Mouse (Mus musculus) forebrain, embryonic 13.5 days (tissue): ENCODE data around the gene Slc17a4. TPM values are rescaled to one million over a fixed set of nuclear protein-coding genes. Genes with fewer than 3 reads are reported as not detected.

Source experiments
- ATAC-seq: fragments of 200-750 bp; cut with Nextera tagmentation; 2 replicates; pipeline ENCODE4 v1.8.0; 2017
- H3K27ac ChIP-seq: fragments of 300-500 bp; sonication (generic); 2 replicates; pipeline ENCODE4 v1.5.1; 2015; ENCODE audit warnings: inconsistent platforms, mild to moderate bottlenecking, moderate library complexity
- H3K27me3 ChIP-seq: fragments of 300-500 bp; sonication (generic); 2 replicates; pipeline ENCODE4 v1.6.1; 2015; ENCODE audit warnings: mild to moderate bottlenecking, inconsistent platforms
- H3K36me3 ChIP-seq: fragments of 300-500 bp; sonication (generic); 2 replicates; pipeline ENCODE4 v1.6.1; 2015; ENCODE audit warnings: mild to moderate bottlenecking, inconsistent platforms; ENCODE audit not compliant: poor library complexity, severe bottlenecking
- H3K4me1 ChIP-seq: fragments of 300-500 bp; sonication (generic); 2 replicates; pipeline ENCODE4 v1.6.1; 2015; ENCODE audit warnings: inconsistent platforms
- H3K4me2 ChIP-seq: fragments of 300-500 bp; sonication (generic); 2 replicates; pipeline ENCODE4 v1.6.1; 2015; ENCODE audit warnings: inconsistent platforms, mild to moderate bottlenecking, moderate library complexity
- H3K4me3 ChIP-seq: fragments of 300-500 bp; sonication (generic); 2 replicates; pipeline ENCODE4 v1.5.1; 2015; ENCODE audit warnings: mild to moderate bottlenecking, inconsistent platforms
- H3K9ac ChIP-seq: fragments of 300-500 bp; sonication (generic); 2 replicates; pipeline ENCODE4 v1.6.1; 2015; ENCODE audit warnings: mild to moderate bottlenecking, inconsistent platforms
- H3K9me3 ChIP-seq: fragments of 300-500 bp; sonication (generic); replicated peaks from 2 replicates; pipeline ENCODE4 v1.6.1; 2016; ENCODE audit warnings: inconsistent platforms
- WGBS: fragments of 180-500 bp; shearing (Covaris S2); methylation state at CpG from one replicate; pipeline ENCODE4 v1.1.7; 2015; 5-methylcytosine and 5-hydroxymethylcytosine counted together
- polyA plus RNA-seq: library from polyadenylated mRNA; unstranded; fragments of >200 nt; fragmentation: Nextera tagmentation; extraction: Ambion mirVana; gene quantifications from 2 replicates; pipeline ENCODE4 v1.2.1, GENCODE M21; 2015

Gene Slc17a4
- polyA plus RNA-seq, 1 experiment from 2014 or later: not detected

DNA sequence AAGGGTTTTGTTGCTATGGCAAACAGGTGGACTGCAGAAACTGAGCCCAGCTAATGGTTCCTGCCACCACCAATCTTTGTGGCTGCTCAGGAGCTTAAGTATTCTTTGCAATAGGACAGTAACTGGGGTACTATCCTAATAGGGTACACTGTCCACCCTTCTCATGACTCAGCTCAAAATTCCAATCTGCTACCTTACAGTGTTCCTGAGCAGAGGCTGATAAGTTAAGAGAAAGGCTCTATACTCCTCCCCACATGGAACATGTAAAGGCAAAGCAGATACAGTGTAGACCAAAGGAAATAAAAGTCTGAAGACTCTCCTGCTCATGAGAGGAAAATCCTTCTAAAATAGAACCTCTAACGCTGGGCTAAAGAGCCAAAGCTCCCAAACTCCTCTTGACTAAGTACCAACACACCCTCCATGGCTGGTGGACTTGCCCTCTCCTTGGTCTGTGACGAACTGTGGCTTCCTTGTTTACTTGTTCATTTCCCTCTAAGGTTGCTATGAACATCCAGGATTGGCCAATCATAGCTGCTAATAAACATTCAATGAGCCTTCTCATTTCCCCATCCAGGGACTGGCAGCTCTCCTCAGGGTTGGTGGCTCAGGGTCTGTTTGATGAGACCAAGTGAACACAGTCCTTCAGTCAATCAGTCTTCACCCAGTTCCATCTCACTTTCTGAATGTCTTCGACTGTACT, 27.6 kb downstream of the Slc17a4 start:
- 83% methylated on average over 3 of the region's 3 CpGs for WGBS

DNA sequence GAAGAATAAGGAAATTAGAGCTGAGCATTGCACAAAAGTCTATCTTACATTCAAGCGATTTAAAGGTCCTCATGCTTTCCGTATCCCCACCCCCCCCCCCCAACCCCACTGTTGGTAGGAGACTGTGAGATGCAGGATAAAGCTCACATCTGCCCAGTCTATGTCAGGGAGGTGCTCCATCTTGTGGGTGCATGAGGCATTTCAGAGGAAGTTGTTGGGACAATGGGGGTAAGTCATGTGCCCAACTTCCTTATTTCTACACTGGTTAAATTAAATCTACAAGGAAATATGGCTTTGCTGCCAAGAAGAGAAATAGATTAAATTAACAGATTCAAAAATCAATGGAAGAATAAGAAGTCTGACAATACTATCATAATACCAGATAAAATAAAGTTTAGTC, 29.3 kb downstream of the Slc17a4 start:
- H3K4me3 ChIP-seq: no peak overlapping the region
- H3K4me1 ChIP-seq: no peaks in the 10 kb centered on the region
- no peaks in the 10 kb centered on the region for H3K27me3 ChIP-seq
- peak; percentile 67; the same call in 1 of the 2 replicates for ATAC-seq
- no peak overlapping the region for H3K9ac ChIP-seq
- no peaks in the 10 kb centered on the region for H3K9me3 ChIP-seq
- no peaks in the 10 kb centered on the region for H3K36me3 ChIP-seq
- H3K4me2 ChIP-seq: no peak overlapping the region
- 32% methylated on average over 2 of the region's 2 CpGs for whole genome bisulfite sequencing
- no peak overlapping the region for H3K27ac ChIP-seq

More for the DNA sequence above, 27.6 kb downstream of the Slc17a4 start:
- H3K4me2 ChIP-seq: no peak overlapping the region
- no peaks in the 10 kb centered on the region for H3K27me3 ChIP-seq
- no peaks in the 10 kb centered on the region for H3K4me1 ChIP-seq
- ATAC-seq: no peak
- no peaks in the 10 kb centered on the region for H3K36me3 ChIP-seq
- H3K4me3 ChIP-seq: no peak overlapping the region
- H3K9me3 ChIP-seq: no peaks in the 10 kb centered on the region
- H3K27ac ChIP-seq: no peak overlapping the region
- no peak overlapping the region for H3K9ac ChIP-seq

DNA sequence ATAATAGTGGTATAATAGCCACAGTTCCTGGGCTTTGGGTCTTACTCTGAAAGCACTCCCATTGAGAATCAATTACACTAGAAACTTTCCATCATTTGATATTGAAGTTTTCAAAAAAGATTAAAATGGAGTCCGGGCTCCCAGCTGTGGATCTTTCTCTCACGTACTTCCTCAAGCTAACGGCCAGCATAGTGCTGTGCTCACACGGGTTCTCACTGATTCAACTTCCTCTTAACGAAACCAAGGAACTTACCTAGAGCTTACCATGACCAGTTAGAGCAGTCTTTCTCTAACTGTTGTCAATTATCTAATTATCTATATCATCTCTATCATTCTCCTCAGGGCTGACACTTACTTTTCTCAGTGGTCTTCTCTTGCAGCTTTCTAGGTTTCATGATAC, 35.2 kb downstream of the Slc17a4 start:
- WGBS: 88% methylated on average over 5 of the region's 5 CpGs
- no peak for ATAC-seq
- Histone ChIP-seq H3K27ac (no peak overlapping the region), H3K9me3 (no peaks in the 10 kb centered on the region), H3K4me3 (no peak overlapping the region), H3K36me3 (no peaks in the 10 kb centered on the region), H3K4me2 (no peak overlapping the region), H3K4me1 (no peaks in the 10 kb centered on the region), H3K9ac (no peak overlapping the region), H3K27me3 (no peaks in the 10 kb centered on the region)

DNA sequence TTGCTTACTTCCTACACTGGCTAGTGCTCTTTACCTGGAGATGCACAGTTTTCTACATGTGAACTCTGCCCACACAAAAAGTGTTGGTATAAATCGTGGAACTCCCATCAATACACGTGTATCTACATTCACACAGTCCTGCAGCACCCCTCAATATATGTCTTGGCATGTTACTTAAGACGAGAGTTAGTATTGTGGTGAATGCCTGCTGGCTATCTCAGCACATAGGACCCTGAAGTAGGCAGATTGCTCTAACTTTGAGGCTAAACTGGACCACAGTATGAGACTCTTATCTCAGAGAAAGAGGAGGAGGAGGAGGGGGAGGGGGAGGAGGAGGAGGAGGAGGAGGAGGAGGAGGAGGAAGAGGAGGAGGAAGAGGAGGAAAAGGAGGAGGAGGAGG, 35.7 kb downstream of the Slc17a4 start:
- no peak overlapping the region for H3K27ac ChIP-seq
- no peaks in the 10 kb centered on the region for H3K36me3 ChIP-seq
- no peaks in the 10 kb centered on the region for H3K4me1 ChIP-seq
- no peak overlapping the region for H3K4me3 ChIP-seq
- H3K9ac ChIP-seq: no peak overlapping the region
- WGBS: 77% methylated on average over 3 of the region's 3 CpGs
- no peak for ATAC-seq
- H3K9me3 ChIP-seq: no peaks in the 10 kb centered on the region
- H3K4me2 ChIP-seq: no peak overlapping the region
- H3K27me3 ChIP-seq: no peaks in the 10 kb centered on the region

DNA sequence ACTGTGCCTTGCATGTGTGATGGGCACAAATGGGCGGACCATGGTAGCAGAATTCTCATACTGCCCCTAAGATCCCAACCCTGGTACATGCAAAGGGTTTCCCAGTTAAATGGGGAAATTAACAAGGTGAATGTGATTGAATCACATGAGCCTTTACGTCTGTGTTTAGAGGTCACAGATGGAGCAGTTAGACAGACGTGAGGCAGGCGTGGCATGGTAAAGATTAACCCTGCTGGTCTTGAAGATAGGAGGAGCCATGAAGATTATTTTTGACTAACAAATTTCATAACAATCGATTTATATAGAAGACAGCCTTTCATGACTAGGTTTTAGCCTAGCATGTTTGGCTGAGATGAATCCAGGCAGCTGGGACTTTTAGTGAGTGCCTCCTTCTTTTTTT, 41.7 kb downstream of the Slc17a4 start:
- Histone ChIP-seq H3K9me3 (no peaks in the 10 kb centered on the region), H3K4me3 (no peak overlapping the region), H3K27ac (no peak overlapping the region), H3K4me1 (no peaks in the 10 kb centered on the region), H3K4me2 (no peak overlapping the region), H3K9ac (no peak overlapping the region), H3K27me3 (no peaks in the 10 kb centered on the region), H3K36me3 (no peaks in the 10 kb centered on the region)
- no peak for ATAC-seq
- WGBS: 82% methylated on average over 5 of the region's 5 CpGs

DNA sequence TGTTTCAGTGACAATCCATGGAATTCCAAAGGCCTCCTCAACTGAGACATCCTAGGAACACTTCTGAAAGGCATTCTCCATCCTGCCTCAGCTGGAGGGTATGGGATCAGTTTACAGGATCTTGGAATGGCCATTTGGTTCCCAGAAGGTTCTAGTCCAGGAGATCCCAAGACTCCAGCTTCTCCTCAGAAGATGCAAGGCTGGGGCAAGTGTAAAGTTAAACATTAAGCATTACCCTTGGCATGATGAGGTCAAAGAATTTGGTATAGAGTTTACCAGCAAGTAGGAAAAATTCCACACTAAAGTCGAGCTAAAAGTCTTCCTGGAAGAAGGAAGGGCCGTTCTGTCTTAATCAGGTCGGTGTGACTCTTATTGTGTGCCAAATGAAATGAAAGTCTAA, 44.8 kb downstream of the Slc17a4 start:
- no peak overlapping the region for H3K27ac ChIP-seq
- H3K9ac ChIP-seq: no peak overlapping the region
- no peak overlapping the region for H3K4me2 ChIP-seq
- no peaks in the 10 kb centered on the region for H3K36me3 ChIP-seq
- H3K4me3 ChIP-seq: no peak overlapping the region
- 79% methylated on average over 3 of the region's 3 CpGs for WGBS
- no peaks in the 10 kb centered on the region for H3K27me3 ChIP-seq
- no peaks in the 10 kb centered on the region for H3K4me1 ChIP-seq
- H3K9me3 ChIP-seq: no peaks in the 10 kb centered on the region
- no peak for ATAC-seq

DNA sequence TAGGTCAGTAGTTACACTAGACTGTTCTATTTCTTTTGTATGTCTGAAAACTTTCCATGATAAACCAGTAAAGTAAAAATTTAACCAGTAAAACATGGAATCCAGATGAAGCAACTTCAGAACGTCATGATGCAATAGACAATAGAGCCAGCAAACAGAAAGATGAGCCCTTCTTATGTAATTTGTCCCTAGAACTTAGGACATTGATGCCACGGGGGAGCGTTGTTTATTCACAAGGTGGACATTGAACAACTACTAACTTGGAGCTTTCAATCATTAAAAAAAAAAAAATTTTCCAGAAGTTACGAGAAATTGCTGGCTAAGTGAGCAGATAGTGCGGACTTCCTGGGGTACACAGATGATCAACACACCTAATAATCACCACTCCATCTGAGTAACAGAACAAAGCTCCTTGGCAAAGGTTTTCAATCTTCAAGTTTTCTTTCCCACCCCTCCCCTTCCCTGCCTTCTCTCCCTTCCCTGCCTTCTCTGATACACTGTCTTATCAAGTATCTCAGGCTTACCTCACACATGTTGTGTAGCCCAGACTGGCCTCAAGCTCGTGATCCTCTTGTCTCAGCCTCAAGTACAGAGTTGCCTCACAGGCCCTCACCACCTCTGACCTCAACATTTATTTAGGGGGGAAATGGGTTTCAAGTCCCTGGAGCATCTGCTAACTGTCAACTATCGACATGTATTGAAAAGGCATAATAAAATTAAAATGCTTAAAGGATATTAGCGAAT, 45.8 kb downstream of the Slc17a4 start:
- Histone ChIP-seq H3K27me3 (no peaks in the 10 kb centered on the region), H3K27ac (no peak overlapping the region), H3K36me3 (no peaks in the 10 kb centered on the region), H3K4me3 (no peak overlapping the region), H3K4me2 (no peak overlapping the region), H3K4me1 (no peaks in the 10 kb centered on the region), H3K9ac (no peak overlapping the region), H3K9me3 (no peaks in the 10 kb centered on the region)
- 88% methylated on average over 8 of the region's 8 CpGs for WGBS
- ATAC-seq: no peak

DNA sequence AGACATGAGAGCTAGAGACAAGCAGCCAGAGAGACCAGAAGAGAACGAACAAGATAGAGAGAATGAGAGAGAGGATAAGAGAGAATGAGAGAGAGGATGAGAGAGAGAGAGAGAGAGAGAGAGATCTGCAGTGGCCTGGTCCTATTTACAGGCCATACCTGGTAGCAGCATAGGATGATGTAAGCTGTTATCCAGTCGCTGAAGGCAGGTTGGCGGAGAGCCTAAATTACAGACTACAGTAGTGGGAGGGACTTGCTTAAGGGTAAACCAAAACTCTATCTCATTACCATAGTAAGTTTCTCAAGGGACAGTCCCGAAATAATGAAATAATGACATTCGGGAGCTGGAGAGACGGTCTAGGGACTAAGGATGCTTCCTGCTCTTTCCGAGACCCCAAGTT, 47.4 kb downstream of the Slc17a4 start, which contains the start of gene Slc17a1:
Gene Slc17a1, plus strand, starts transcription at position 346 of the 400 bp plus-strand sequence.
- Histone ChIP-seq H3K4me2 (no peak within 1 kb of the TSS), H3K4me1 (no peaks in the 10 kb centered on the region), H3K36me3 (no peaks in the 10 kb centered on the region), H3K9me3 (no peaks in the 10 kb centered on the region), H3K27me3 (no peaks in the 10 kb centered on the region), H3K27ac (no peak within 1 kb of the TSS), H3K4me3 (no peak within 1 kb of the TSS), H3K9ac (no peak within 1 kb of the TSS)
- WGBS: 87% methylated on average over 7 of the region's 7 CpGs
- ATAC-seq: no peak

DNA sequence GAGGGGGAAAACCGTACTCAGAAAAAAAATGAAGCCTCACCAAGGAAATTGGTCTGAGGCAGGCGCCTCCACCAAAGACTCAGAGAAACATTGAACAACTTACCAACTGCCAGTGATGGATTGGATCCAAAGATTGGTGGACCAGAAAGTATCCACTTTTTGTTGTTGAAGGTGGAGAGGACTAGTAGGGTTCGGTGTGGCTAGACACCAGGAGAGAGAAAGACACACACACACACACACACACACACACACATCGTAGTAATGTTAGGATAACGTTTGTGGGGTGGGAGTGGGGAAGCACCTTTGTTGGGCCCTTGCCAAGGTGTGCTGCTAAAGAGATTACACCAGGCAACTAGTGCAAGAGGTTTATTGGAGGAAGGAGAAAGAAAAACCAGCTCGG, 47.8 kb downstream of the Slc17a4 start:
- no peak overlapping the region for H3K9ac ChIP-seq
- H3K4me3 ChIP-seq: no peak overlapping the region
- H3K27me3 ChIP-seq: no peaks in the 10 kb centered on the region
- H3K27ac ChIP-seq: no peak overlapping the region
- ATAC-seq: no peak
- no peak overlapping the region for H3K4me2 ChIP-seq
- WGBS: 84% methylated on average over 6 of the region's 6 CpGs
- H3K36me3 ChIP-seq: no peaks in the 10 kb centered on the region
- H3K4me1 ChIP-seq: no peaks in the 10 kb centered on the region
- no peaks in the 10 kb centered on the region for H3K9me3 ChIP-seq

DNA sequence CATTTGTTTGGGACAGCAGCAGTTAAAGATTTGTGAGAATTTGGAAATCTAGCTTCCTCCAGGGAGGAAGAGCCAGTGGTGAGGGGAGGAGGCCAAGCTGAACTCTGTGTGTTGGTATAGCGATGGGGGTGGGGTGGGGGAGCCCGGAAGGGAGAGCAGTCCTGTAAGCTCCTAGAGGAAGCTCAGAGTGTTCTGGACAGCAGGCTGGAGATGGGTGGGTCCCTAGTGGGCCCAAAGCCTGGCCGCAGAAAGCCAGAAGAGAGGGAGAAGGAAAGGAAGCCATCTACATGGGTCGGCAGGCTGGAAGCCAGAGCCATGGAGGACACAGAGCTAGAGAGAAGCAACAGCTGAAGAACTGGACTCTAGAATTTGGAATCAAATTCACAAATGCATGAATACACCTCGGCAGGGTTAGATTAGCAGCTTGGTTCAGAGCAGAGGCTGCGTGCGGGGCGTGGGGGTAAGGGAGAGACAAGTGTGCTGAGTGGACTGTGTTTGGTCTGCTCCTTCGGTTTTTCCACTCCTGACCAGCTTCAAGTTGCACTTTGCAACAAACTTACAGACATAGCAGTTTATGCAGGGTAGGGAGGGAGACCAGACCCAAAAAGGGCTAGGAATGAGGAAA, 48.6 kb downstream of the Slc17a4 start:
- WGBS: 84% methylated on average over 9 of the region's 9 CpGs

DNA sequence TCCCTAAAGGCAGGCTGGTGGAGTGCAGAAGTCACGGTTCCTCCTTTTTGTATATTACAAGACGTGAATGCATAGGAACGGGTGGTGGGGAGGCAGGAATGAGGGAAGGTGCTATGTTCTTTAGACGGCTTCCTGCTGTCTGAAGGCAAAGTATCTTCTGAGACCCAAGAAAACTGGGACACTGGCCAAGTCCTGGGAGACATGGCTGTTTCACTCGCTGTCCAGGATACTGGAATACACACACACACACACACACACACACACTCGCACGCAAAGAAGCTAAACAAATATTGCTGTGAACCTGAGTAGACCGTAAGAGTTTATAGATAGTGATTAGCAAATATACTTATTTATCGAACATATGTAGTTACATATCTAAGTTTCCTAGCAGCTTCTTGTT, 50.1 kb downstream of the Slc17a4 start:
- WGBS: 85% methylated on average over 9 of the region's 9 CpGs
- ATAC-seq: no peak
- H3K9ac ChIP-seq: no peak overlapping the region
- no peak overlapping the region for H3K27ac ChIP-seq
- H3K36me3 ChIP-seq: no peaks in the 10 kb centered on the region
- H3K4me1 ChIP-seq: no peaks in the 10 kb centered on the region
- H3K4me3 ChIP-seq: no peak overlapping the region
- no peaks in the 10 kb centered on the region for H3K27me3 ChIP-seq
- H3K9me3 ChIP-seq: no peaks in the 10 kb centered on the region
- no peak overlapping the region for H3K4me2 ChIP-seq

More for the DNA sequence above, 48.6 kb downstream of the Slc17a4 start:
- no peaks in the 10 kb centered on the region for H3K27me3 ChIP-seq
- H3K4me2 ChIP-seq: no peak overlapping the region
- no peaks in the 10 kb centered on the region for H3K9me3 ChIP-seq
- H3K4me3 ChIP-seq: no peak overlapping the region
- H3K9ac ChIP-seq: no peak overlapping the region
- H3K27ac ChIP-seq: no peak overlapping the region
- no peaks in the 10 kb centered on the region for H3K36me3 ChIP-seq
- no peaks in the 10 kb centered on the region for H3K4me1 ChIP-seq
- ATAC-seq: no peak

DNA sequence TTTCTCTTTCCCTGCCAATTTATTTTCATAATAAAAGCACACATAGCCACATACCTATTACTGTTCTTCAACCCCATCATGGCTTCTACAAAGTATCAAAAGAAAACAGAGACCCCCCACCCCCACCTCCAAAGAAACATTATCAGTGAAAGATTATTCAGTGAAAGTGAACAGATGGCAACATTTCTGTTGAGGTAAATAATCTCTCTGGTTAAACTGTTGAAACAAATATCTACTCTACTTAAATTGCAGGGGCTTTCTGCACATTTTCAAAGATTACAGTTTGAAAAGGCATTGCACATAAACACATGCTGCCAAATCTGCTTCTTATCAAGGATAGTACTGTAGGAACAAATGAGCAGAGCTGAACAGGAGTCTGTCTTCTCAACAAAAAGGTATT, 53.0 kb downstream of the Slc17a4 start:
- Histone ChIP-seq H3K9me3 (no peaks in the 10 kb centered on the region), H3K27me3 (no peaks in the 10 kb centered on the region), H3K4me2 (no peak overlapping the region), H3K36me3 (no peaks in the 10 kb centered on the region), H3K27ac (no peak overlapping the region), H3K4me1 (no peaks in the 10 kb centered on the region), H3K9ac (no peak overlapping the region), H3K4me3 (no peak overlapping the region)
- ATAC-seq: no peak
